Mouse (Mus musculus) embryonic fibroblast, embryonic 13.5 days (primary cell): ENCODE data around the gene St6galnac4. TPM values are rescaled to one million over a fixed set of nuclear protein-coding genes. Genes with fewer than 3 reads are reported as not detected.

ENCODE experiments used
- H3K27ac ChIP-seq: 2 replicates; pipeline ENCODE4 v1.5.1; 2012; ENCODE audit warnings: low read length, control low read depth, inconsistent platforms; ENCODE audit not compliant: insufficient read depth
- H3K4me1 ChIP-seq: 2 replicates; pipeline ENCODE4 v1.6.1; 2011; ENCODE audit warnings: low read length; ENCODE audit not compliant: control insufficient read depth, insufficient read depth
- H3K4me3 ChIP-seq: 2 replicates; pipeline ENCODE4 v1.5.1; 2011; ENCODE audit warnings: mild to moderate bottlenecking, control low read depth, low read length; ENCODE audit not compliant: insufficient read depth
- CTCF ChIP-seq: IDR thresholded peaks from 2 replicates; pipeline ENCODE4 v1.5.1; 2011; ENCODE audit warnings: mild to moderate bottlenecking, control low read depth, low read length, moderate library complexity, borderline replicate concordance; ENCODE audit not compliant: insufficient read depth
- POLR2A ChIP-seq: IDR thresholded peaks from 2 replicates; pipeline ENCODE4 v1.6.1; 2011; ENCODE audit warnings: low read depth, mild to moderate bottlenecking, control low read depth, low read length, moderate library complexity
- polyA plus RNA-seq: library from polyadenylated mRNA; stranded (reverse); fragments of >200 nt; gene quantifications from 2 replicates; pipeline ENCODE4 v1.2.4, GENCODE M21; 2011; ENCODE audit warnings: low read depth; ENCODE audit not compliant: missing spikeins, insufficient read length

Gene St6galnac4
- polyA plus RNA-seq, 1 experiment: 20.4 TPM

- Histone ChIP-seq H3K4me3 (no peak overlapping the region), H3K27ac (peak overlapping the region; percentile 6; the same call in 1 of the 2 replicates), H3K4me1 (peaks cover 14% of the 10 kb centered on the region)
- peak; percentile 55; the same call in 1 of the 2 replicates for TF ChIP-seq POLR2A
- no peak for TF ChIP-seq CTCF
Measured at GRCm38 (mm10) chr2:32625212-32625872, 38.4 kb downstream of the St6galnac4 start.

- Histone ChIP-seq H3K27ac (peak overlapping the region; percentile 6; the same call in 1 of the 2 replicates), H3K4me3 (no peak overlapping the region), H3K4me1 (peaks cover 7% of the 10 kb centered on the region; the same call in 1 of the 2 replicates)
- TF ChIP-seq POLR2A (no peak), CTCF (no peak)
Measured at GRCm38 (mm10) chr2:32625873-32626694, 39.2 kb downstream of the St6galnac4 start.

- no peak overlapping the region for H3K27ac ChIP-seq
Measured at GRCm38 (mm10) chr2:32627266-32628043, 40.6 kb downstream of the St6galnac4 start.

GRCm38 (mm10) chr2:32628044-32628550 is 41.2 kb downstream of the St6galnac4 start:
- Histone ChIP-seq H3K27ac (peak overlapping the region; percentile 87), H3K4me1 (peaks cover 7% of the 10 kb centered on the region; the same call in 1 of the 2 replicates), H3K4me3 (peak overlapping the region; percentile 41)
- TF ChIP-seq CTCF (no peak), POLR2A (peak; percentile 61)

More at GRCm38 (mm10) chr2:32627266-32628043, 40.6 kb downstream of the St6galnac4 start:
- no peak for TF ChIP-seq CTCF
- no peak for TF ChIP-seq POLR2A
- Histone ChIP-seq H3K4me3 (no peak overlapping the region), H3K4me1 (peaks cover 7% of the 10 kb centered on the region; the same call in 1 of the 2 replicates)

DNA sequence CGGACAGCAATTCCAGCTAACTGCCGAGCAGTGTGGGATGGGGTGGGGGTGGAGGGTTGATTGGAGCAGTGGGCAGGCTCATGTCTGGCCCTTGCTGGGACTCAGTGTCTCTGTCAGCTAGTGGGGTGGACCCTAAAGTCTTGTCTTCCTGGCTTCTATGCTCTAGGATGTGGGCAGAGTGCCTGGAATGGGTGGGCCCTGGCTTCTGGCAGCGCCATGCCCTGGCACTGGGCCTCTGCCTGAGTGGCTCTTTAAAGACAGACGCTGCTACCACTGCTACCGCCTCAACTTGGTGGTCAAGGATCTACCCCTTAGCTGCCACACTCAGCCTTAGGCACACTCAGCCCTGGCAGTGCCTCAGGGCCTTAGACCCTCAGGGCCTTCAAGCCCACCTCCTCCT is 41.8 kb downstream of the St6galnac4 start:
- H3K4me3 ChIP-seq: peak overlapping the region; percentile 41
- H3K4me1 ChIP-seq: peaks cover 9% of the 10 kb centered on the region; the same call in 1 of the 2 replicates
- peak overlapping the region; percentile 87 for H3K27ac ChIP-seq
- TF ChIP-seq POLR2A (peak; percentile 51; the same call in 1 of the 2 replicates), CTCF (no peak)

DNA sequence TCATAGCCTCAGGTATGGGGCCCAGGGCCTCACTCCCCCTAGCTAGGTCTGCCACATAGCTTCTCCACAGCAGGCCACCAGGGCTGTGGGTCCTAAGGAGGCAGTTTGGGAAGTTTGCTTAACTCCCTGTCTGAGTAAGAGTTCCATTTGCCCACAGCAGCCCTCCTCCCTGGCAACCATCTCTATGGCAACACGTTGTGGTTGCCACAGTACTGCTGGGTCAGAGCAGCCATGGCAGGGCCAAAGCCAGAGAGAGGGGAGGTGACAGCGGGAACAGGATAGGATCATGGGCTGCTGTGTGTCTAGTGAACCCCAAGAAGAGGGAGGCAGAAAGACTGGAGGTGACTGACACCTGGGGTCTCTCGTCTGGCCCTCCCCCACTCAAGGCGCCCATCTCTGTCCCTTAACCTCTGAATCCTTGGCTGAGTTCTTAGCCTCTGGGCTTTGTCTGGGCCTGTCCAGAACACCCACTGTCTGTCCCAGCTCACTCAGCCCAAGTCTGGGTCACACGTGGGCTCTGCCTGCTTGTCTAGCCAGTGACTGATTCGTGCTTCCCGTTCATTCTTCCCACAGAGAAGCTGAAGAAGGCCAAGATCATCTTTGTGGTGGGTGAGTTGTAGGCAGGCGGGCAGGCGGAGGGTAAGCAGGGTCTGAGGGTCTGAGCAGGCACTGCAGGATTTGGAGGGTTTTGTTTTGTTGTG is 42.5 kb downstream of the St6galnac4 start:
- H3K4me3 ChIP-seq: peak overlapping the region; percentile 41
- TF ChIP-seq POLR2A: peak; percentile 51
- no peak for TF ChIP-seq CTCF
- H3K4me1 ChIP-seq: peaks cover 9% of the 10 kb centered on the region; the same call in 1 of the 2 replicates
- peak overlapping the region; percentile 87 for H3K27ac ChIP-seq

DNA sequence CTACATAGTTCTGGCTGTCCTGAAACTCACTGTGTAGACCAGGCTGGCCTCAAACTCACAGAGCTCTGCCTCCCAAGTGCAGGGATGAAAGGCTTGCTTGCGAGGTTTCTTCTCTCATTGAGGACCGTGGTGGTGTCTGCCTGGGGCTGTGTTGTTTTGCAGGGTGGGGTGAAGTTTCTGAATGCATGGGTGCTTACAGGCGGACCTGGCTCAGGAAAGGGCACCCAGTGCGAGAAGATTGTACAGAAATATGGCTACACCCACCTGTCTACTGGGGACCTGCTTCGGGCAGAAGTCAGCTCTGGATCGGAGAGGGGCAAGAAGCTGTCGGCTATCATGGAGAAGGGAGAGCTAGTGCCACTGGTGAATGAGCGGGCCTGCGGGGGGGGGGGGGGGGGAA is 43.1 kb downstream of the St6galnac4 start:
- peaks cover 9% of the 10 kb centered on the region; the same call in 1 of the 2 replicates for H3K4me1 ChIP-seq
- TF ChIP-seq CTCF: no peak
- TF ChIP-seq POLR2A: no peak
- peak overlapping the region; percentile 87 for H3K27ac ChIP-seq
- H3K4me3 ChIP-seq: peak overlapping the region; percentile 41

GRCm38 (mm10) chr2:32631046-32631445 is 44.2 kb downstream of the St6galnac4 start:
- TF ChIP-seq CTCF (no peak), POLR2A (no peak)
- Histone ChIP-seq H3K27ac (no peak overlapping the region; the same call in 1 of the 2 replicates), H3K4me3 (peak overlapping the region; percentile 41), H3K4me1 (peaks cover 4% of the 10 kb centered on the region; the same call in 1 of the 2 replicates)
